Mouse (Mus musculus): ENCODE data around the gene 3110082I17Rik. TPM values are rescaled to one million over a fixed set of nuclear protein-coding genes. Genes with fewer than 3 reads are reported as not detected.
A peak's percentile ranks its signal among the peaks of the same experiment; 100 is the strongest.

The 3110082I17Rik gene
- polyA plus RNA-seq (2016; fragmentation: Nextera tagmentation; extraction: Ambion mirVana), result 51.6 and 60.2 TPM in 2 replicates

GRCm38 (mm10) chr5:139460384-139461067, at the start of gene 3110082I17Rik:
Gene 3110082I17Rik, minus strand, starts transcription at chr5:139460527.
- WGBS, result 4% methylated on average over 42 of the region's 42 CpGs
- Histone ChIP-seq H3K36me3 (peaks cover 22% of the 10 kb centered on the region), H3K27me3 (ENCODE audit: low read depth, poor library complexity, severe bottlenecking) (no peaks in the 10 kb centered on the region), H3K4me1 (peaks cover 9% of the 10 kb centered on the region), H3K4me3 (peak within 1 kb of the TSS; percentile 80), H3K27ac (peak within 1 kb of the TSS; percentile 59), H3K9me3 (replicated peaks) (no peaks in the 10 kb centered on the region)
- peak; percentile 97 for DNase-seq (ENCODE audit: low spot score)

DNA sequence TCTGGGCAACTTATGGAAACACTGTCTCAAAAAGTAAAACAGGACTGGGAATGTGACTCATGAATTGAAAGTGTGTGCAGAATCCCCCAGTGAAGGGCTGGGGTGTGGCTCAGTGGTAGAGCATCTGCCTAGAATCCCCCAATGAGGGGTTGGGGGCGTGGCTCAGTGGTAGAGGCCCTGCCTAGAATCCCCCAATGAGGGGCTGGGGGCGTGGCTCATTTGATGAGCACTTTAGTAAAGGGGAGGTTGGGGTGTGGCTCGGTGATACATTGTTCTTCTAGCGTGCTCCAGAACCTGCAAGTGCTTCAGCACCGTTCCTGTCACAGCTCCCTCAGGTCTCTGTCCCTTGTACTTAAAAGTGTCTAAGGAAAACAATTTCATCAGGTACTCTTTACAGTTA, 45.9 kb upstream of the 3110082I17Rik start:
- H3K9me3 ChIP-seq (replicated peaks), result no peaks in the 10 kb centered on the region
- no peaks in the 10 kb centered on the region for H3K36me3 ChIP-seq
- peaks cover 41% of the 10 kb centered on the region for H3K27me3 ChIP-seq (ENCODE audit: low read depth, poor library complexity, severe bottlenecking)
- WGBS, result 19% methylated on average over 5 of the region's 5 CpGs
- H3K4me3 ChIP-seq, result no peak overlapping the region
- no peaks in the 10 kb centered on the region for H3K4me1 ChIP-seq
- no peak overlapping the region for H3K27ac ChIP-seq
- DNase-seq (ENCODE audit: low spot score), result no peak

DNA sequence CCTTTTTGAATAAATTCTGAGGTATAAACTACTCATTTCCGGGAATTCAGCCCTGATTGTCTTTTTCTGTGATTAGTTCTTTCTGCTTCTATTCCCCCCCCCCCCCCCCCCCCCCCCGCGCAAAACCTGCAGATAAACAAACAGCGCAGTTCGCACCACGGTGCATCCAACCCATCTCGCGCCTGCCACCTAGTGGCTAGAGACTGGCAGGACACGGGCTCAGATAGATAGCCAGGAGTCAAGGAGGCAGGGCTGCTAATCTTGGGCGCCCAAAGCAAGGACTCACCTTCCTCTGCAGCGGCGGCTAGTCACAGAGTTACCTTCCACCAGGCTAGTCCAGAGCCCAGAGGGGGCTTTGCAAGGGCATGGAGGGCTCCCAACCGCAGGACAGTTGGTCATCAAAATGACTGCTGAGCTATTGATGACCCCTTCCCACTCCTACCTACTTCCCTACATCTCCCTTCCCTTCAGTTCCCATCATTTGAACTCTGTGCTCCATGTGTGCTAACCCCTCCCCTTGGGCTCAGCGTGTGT, 44.8 kb upstream of the 3110082I17Rik start:
- Histone ChIP-seq H3K4me3 (no peak overlapping the region), H3K9me3 (replicated peaks) (no peaks in the 10 kb centered on the region), H3K27me3 (ENCODE audit: low read depth, poor library complexity, severe bottlenecking) (peaks cover 34% of the 10 kb centered on the region), H3K4me1 (no peaks in the 10 kb centered on the region), H3K36me3 (no peaks in the 10 kb centered on the region), H3K27ac (no peak overlapping the region)
- DNase-seq (ENCODE audit: low spot score), result peak; percentile 75
- WGBS, result 9% methylated on average over 13 of the region's 14 CpGs

- Histone ChIP-seq H3K27ac (no peak overlapping the region), H3K27me3 (ENCODE audit: low read depth, poor library complexity, severe bottlenecking) (peaks cover 24% of the 10 kb centered on the region), H3K4me3 (no peak overlapping the region), H3K36me3 (no peaks in the 10 kb centered on the region), H3K9me3 (replicated peaks) (no peaks in the 10 kb centered on the region), H3K4me1 (no peaks in the 10 kb centered on the region)
- WGBS, result 88% methylated on average over 14 of the region's 14 CpGs
- no peak for DNase-seq (ENCODE audit: low spot score)
Observed at GRCm38 (mm10) chr5:139502281-139502680, 42.0 kb upstream of the 3110082I17Rik start.

- Histone ChIP-seq H3K27me3 (ENCODE audit: low read depth, poor library complexity, severe bottlenecking) (peaks cover 31% of the 10 kb centered on the region), H3K9me3 (replicated peaks) (no peaks in the 10 kb centered on the region), H3K36me3 (no peaks in the 10 kb centered on the region), H3K4me1 (peaks cover 6% of the 10 kb centered on the region; the same call in 1 of the 2 replicates), H3K4me3 (no peak overlapping the region), H3K27ac (no peak overlapping the region)
- WGBS, result 62% methylated on average over 5 of the region's 5 CpGs
- no peak for DNase-seq (ENCODE audit: low spot score)
Observed at GRCm38 (mm10) chr5:139498791-139499190, 38.5 kb upstream of the 3110082I17Rik start.

DNA sequence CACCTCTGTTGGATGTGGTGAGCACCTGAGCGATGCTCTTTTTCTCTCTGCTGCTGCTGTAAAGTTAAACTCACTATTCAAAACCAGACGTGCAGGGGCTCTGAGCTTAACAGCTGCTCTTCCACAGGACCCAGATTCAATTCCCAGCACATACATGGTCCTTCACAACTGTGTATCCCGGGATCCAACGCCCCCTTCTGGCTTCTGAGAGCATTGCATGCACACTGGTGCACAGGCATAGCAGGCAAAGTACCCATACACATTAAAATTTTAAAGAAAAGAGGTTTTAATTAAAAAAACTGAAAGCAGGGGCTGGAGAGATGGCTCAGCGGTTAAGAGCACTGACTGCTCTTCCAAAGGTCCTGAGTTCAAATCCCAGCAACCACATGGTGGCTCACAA, 36.6 kb upstream of the 3110082I17Rik start:
- no peak overlapping the region for H3K4me3 ChIP-seq
- H3K27ac ChIP-seq, result no peak overlapping the region
- peaks cover 6% of the 10 kb centered on the region; the same call in 1 of the 2 replicates for H3K4me1 ChIP-seq
- peaks cover 29% of the 10 kb centered on the region; the same call in 1 of the 2 replicates for H3K27me3 ChIP-seq (ENCODE audit: low read depth, poor library complexity, severe bottlenecking)
- H3K36me3 ChIP-seq, result no peaks in the 10 kb centered on the region
- 54% methylated on average over 5 of the region's 5 CpGs for WGBS
- H3K9me3 ChIP-seq (replicated peaks), result no peaks in the 10 kb centered on the region
- no peak for DNase-seq (ENCODE audit: low spot score)

GRCm38 (mm10) chr5:139495019-139495669, 34.8 kb upstream of the 3110082I17Rik start:
- H3K4me1 ChIP-seq, result peaks cover 6% of the 10 kb centered on the region; the same call in 1 of the 2 replicates
- H3K27ac ChIP-seq, result no peak overlapping the region
- no peaks in the 10 kb centered on the region for H3K9me3 ChIP-seq (replicated peaks)
- H3K4me3 ChIP-seq, result no peak overlapping the region
- H3K36me3 ChIP-seq, result no peaks in the 10 kb centered on the region
- 36% methylated on average over 22 of the region's 22 CpGs for WGBS
- peaks cover 25% of the 10 kb centered on the region; the same call in 1 of the 2 replicates for H3K27me3 ChIP-seq (ENCODE audit: low read depth, poor library complexity, severe bottlenecking)
- peak; percentile 33 for DNase-seq (ENCODE audit: low spot score)

DNA sequence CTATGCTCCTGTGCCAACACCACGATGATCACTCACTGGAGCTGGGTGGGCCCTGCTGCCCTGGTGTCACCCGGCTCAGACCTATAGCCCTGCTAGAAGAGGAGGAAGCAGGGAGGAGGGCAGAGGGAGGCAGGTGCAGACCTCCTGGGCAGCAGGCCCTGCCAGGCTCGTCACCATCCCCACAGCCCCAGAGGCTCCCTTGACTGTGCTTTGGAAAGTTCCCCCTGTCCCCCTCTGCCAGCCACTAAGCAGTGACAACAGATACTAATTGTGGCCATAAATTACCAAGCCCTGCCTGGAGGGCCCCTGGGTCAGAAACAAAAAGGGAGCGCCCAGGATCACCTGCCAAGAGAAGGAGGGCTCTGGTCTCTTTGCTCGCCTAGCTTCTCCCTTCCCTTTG, 33.4 kb upstream of the 3110082I17Rik start:
- 32% methylated on average over 5 of the region's 5 CpGs for WGBS
- Histone ChIP-seq H3K27ac (no peak overlapping the region), H3K4me1 (peaks cover 6% of the 10 kb centered on the region; the same call in 1 of the 2 replicates), H3K27me3 (ENCODE audit: low read depth, poor library complexity, severe bottlenecking) (peaks cover 25% of the 10 kb centered on the region; the same call in 1 of the 2 replicates), H3K36me3 (no peaks in the 10 kb centered on the region), H3K9me3 (replicated peaks) (no peaks in the 10 kb centered on the region), H3K4me3 (no peak overlapping the region)
- DNase-seq (ENCODE audit: low spot score), result no peak

DNA sequence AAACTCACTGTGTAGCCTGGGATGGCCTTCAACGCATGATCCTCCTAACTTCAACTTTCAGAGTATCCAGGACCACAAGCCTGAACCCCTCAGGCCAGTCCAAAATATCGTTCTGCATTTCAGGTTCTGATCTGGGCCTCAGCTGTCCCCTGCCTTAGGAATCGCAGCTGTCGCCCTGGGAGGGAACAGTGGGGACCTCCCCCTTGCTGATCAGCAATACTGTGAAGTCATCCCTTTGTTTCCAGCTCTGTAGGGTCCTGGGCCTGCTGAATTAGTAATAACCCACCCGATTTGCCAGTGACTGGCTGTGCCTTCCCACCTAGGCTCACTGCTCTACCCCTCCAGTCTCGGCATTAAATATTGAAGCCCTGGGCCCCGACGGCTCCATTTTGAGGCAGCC, 31.0 kb upstream of the 3110082I17Rik start:
- H3K27ac ChIP-seq, result no peak overlapping the region
- no peak overlapping the region for H3K4me3 ChIP-seq
- no peaks in the 10 kb centered on the region for H3K36me3 ChIP-seq
- DNase-seq (ENCODE audit: low spot score), result no peak
- WGBS, result 66% methylated on average over 8 of the region's 8 CpGs
- peaks cover 21% of the 10 kb centered on the region; the same call in 1 of the 2 replicates for H3K27me3 ChIP-seq (ENCODE audit: low read depth, poor library complexity, severe bottlenecking)
- no peaks in the 10 kb centered on the region for H3K9me3 ChIP-seq (replicated peaks)
- peaks cover 6% of the 10 kb centered on the region; the same call in 1 of the 2 replicates for H3K4me1 ChIP-seq

GRCm38 (mm10) chr5:139490131-139490530, 29.8 kb upstream of the 3110082I17Rik start:
- no peak overlapping the region for H3K4me3 ChIP-seq
- H3K36me3 ChIP-seq, result no peaks in the 10 kb centered on the region
- H3K27me3 ChIP-seq (ENCODE audit: low read depth, poor library complexity, severe bottlenecking), result peaks cover 16% of the 10 kb centered on the region; the same call in 1 of the 2 replicates
- no peak for DNase-seq (ENCODE audit: low spot score)
- 89% methylated on average over 11 of the region's 11 CpGs for WGBS
- no peaks in the 10 kb centered on the region for H3K9me3 ChIP-seq (replicated peaks)
- H3K27ac ChIP-seq, result no peak overlapping the region
- H3K4me1 ChIP-seq, result peaks cover 5% of the 10 kb centered on the region; the same call in 1 of the 2 replicates

GRCm38 (mm10) chr5:139484185-139484814, 24.0 kb upstream of the 3110082I17Rik start, which contains the start of gene Zfand2a:
Gene Zfand2a, minus strand, starts transcription at chr5:139484549.
- Histone ChIP-seq H3K27me3 (ENCODE audit: low read depth, poor library complexity, severe bottlenecking) (no peaks in the 10 kb centered on the region), H3K36me3 (peaks cover 33% of the 10 kb centered on the region), H3K27ac (peak within 1 kb of the TSS; percentile 87), H3K4me3 (peak within 1 kb of the TSS; percentile 99), H3K4me1 (peaks cover 17% of the 10 kb centered on the region), H3K9me3 (replicated peaks) (no peaks in the 10 kb centered on the region)
- peak; percentile 100 for DNase-seq (ENCODE audit: low spot score)
- 1% methylated on average over 42 of the region's 42 CpGs for WGBS

DNA sequence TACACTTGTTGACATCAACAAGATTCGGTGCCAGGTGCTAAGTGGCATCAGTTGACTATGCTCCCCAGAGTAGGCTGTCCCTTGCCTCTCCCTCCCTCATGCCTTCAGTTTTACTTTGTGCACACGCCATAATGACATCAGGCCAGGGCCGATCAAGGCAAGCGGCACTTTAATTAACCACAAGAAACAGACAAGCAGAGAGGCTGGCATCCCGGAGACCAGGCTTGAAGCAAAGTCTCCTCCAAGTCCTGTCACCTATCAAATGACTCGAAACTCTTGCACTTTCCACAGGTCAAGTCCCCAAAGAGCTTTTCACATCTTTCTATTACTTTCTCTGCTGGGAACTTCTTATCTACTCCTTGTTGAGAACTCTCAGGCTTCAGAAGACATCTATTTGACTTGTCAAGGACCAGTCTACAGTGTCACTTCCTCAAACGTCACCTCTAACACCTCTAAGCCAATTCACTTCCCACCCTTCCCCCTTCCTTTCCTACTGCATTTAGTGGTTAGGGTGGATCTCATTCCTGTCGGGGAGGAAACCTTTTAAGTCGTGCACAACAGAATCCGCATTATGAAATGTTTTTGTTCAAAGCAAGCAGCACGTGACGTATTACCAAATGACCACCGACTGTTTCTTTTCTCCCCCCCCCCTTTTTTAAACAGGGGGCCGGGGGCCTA, 23.0 kb upstream of the 3110082I17Rik start:
- H3K27ac ChIP-seq, result no peak overlapping the region
- peaks cover 43% of the 10 kb centered on the region for H3K36me3 ChIP-seq
- DNase-seq (ENCODE audit: low spot score), result no peak
- H3K4me1 ChIP-seq, result peaks cover 17% of the 10 kb centered on the region
- peak overlapping the region; percentile 99 for H3K4me3 ChIP-seq
- no peaks in the 10 kb centered on the region for H3K9me3 ChIP-seq (replicated peaks)
- H3K27me3 ChIP-seq (ENCODE audit: low read depth, poor library complexity, severe bottlenecking), result no peaks in the 10 kb centered on the region
- 67% methylated on average over 14 of the region's 14 CpGs for WGBS
